Mouse (Mus musculus) kidney, embryonic 16.5 days (tissue): ENCODE measurements around the gene Fez2. TPM values are rescaled to one million over a fixed set of nuclear protein-coding genes. Genes with fewer than 3 reads are reported as not detected.

ENCODE experiments used
- ATAC-seq: fragments of 200-750 bp; cut with Nextera tagmentation; 2 replicates; pipeline ENCODE4 v1.8.0; 2017; ENCODE audit warnings: moderate TSS enrichment; ENCODE audit not compliant: low FRiP score, low TSS enrichment
- H3K27ac ChIP-seq: fragments of 300-500 bp; sonication (generic); 2 replicates; pipeline ENCODE4 v1.5.1; 2014; ENCODE audit warnings: low read length
- H3K27me3 ChIP-seq: fragments of 300-500 bp; sonication (generic); 2 replicates; pipeline ENCODE4 v1.6.1; 2014; ENCODE audit warnings: low read length, control low read depth, mixed read lengths; ENCODE audit not compliant: insufficient read depth
- H3K36me3 ChIP-seq: fragments of 300-500 bp; sonication (generic); 2 replicates; pipeline ENCODE4 v1.6.1; 2014; ENCODE audit warnings: low read length, control low read depth, mixed read lengths; ENCODE audit not compliant: insufficient read depth
- H3K4me1 ChIP-seq: fragments of 300-500 bp; sonication (generic); 2 replicates; pipeline ENCODE4 v1.6.1; 2014; ENCODE audit warnings: low read length, control low read depth, mixed read lengths; ENCODE audit not compliant: insufficient read depth
- H3K4me2 ChIP-seq: fragments of 300-500 bp; sonication (generic); replicated peaks from 2 replicates; pipeline ENCODE4 v1.6.1; 2014; ENCODE audit warnings: low read depth, low read length
- H3K4me3 ChIP-seq: fragments of 300-500 bp; sonication (generic); 2 replicates; pipeline ENCODE4 v1.5.1; 2014; ENCODE audit warnings: mild to moderate bottlenecking, low read length
- H3K9ac ChIP-seq: fragments of 300-500 bp; sonication (generic); replicated peaks from 2 replicates; pipeline ENCODE4 v1.6.1; 2014; ENCODE audit warnings: low read length
- H3K9me3 ChIP-seq: fragments of 300-500 bp; sonication (generic); 2 replicates; pipeline ENCODE4 v1.6.1; 2016; ENCODE audit warnings: low read length, control low read depth
- WGBS: fragments of 180-500 bp; shearing (Covaris S2); extraction: QIAGEN DNeasy Blood & Tissue Kit; methylation state at CpG from one replicate; pipeline ENCODE4 v1.1.7; 2014; 5-methylcytosine and 5-hydroxymethylcytosine counted together
- polyA plus RNA-seq: library from polyadenylated mRNA; unstranded; fragments of >200 nt; fragmentation: Nextera tagmentation; extraction: Ambion mirVana; gene quantifications from 2 replicates; pipeline ENCODE4 v1.2.1, GENCODE M21; 2015

Gene Fez2
- 42.8 TPM in 2 replicates for polyA plus RNA-seq

- H3K27me3 ChIP-seq: no peaks in the 10 kb centered on the region
- H3K36me3 ChIP-seq: no peaks in the 10 kb centered on the region
- peak within 1 kb of the TSS; percentile 88 for H3K9ac ChIP-seq
- no peaks in the 10 kb centered on the region for H3K9me3 ChIP-seq
- peak; percentile 98 for ATAC-seq
- H3K4me3 ChIP-seq: peak within 1 kb of the TSS; percentile 81
- peak within 1 kb of the TSS; percentile 74 for H3K4me2 ChIP-seq
- peak within 1 kb of the TSS; percentile 98 for H3K27ac ChIP-seq
- under 1% methylated on average over 49 of the region's 67 CpGs for WGBS
- peaks cover 11% of the 10 kb centered on the region; the same call in 1 of the 2 replicates for H3K4me1 ChIP-seq
These were observed at the start of gene Fez2 for GRCm38 (mm10) chr17:78417381-78418281. Gene Fez2, minus strand, starts transcription at chr17:78418152.

- 81% methylated on average over 8 of the region's 8 CpGs for WGBS
- no peaks in the 10 kb centered on the region for H3K27me3 ChIP-seq
- H3K4me2 ChIP-seq: no peak overlapping the region
- H3K27ac ChIP-seq: no peak overlapping the region
- no peaks in the 10 kb centered on the region for H3K4me1 ChIP-seq
- no peak for ATAC-seq
- H3K4me3 ChIP-seq: no peak overlapping the region
- H3K9me3 ChIP-seq: no peaks in the 10 kb centered on the region
- no peak overlapping the region for H3K9ac ChIP-seq
- no peaks in the 10 kb centered on the region for H3K36me3 ChIP-seq
These were observed 47.5 kb upstream of the Fez2 start for GRCm38 (mm10) chr17:78465500-78465899.

DNA sequence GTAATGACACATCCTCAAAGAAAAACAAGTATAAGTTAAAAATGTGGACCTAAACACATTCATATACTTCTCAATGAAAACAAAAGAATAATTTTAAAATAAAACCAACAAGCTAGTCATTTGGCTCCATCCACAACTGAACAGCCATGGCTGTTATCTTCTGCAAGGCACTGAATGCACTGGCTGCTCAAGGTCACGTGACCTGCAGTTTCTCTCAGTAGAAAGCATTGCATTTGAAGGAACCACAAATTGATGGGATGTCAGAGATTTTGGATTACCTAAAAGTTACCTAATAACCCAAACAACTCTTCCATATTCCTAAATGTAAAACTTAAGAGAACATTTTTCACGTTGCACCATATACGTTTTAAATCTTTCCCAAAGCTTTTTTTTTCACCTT, 47.1 kb upstream of the Fez2 start:
- H3K4me2 ChIP-seq: no peak overlapping the region
- ATAC-seq: no peak
- H3K4me3 ChIP-seq: no peak overlapping the region
- peaks cover 3% of the 10 kb centered on the region for H3K9me3 ChIP-seq
- H3K27me3 ChIP-seq: no peaks in the 10 kb centered on the region
- H3K27ac ChIP-seq: no peak overlapping the region
- 85% methylated on average over 3 of the region's 3 CpGs for WGBS
- no peak overlapping the region for H3K9ac ChIP-seq
- H3K4me1 ChIP-seq: no peaks in the 10 kb centered on the region
- H3K36me3 ChIP-seq: no peaks in the 10 kb centered on the region

- H3K9ac ChIP-seq: no peak overlapping the region
- H3K4me2 ChIP-seq: no peak overlapping the region
- H3K9me3 ChIP-seq: peaks cover 5% of the 10 kb centered on the region
- ATAC-seq: no peak
- no peak overlapping the region for H3K4me3 ChIP-seq
- H3K4me1 ChIP-seq: no peaks in the 10 kb centered on the region
- no peaks in the 10 kb centered on the region for H3K27me3 ChIP-seq
- WGBS: 83% methylated on average over 8 of the region's 8 CpGs
- H3K27ac ChIP-seq: no peak overlapping the region
- no peaks in the 10 kb centered on the region for H3K36me3 ChIP-seq
These were observed 42.2 kb upstream of the Fez2 start for GRCm38 (mm10) chr17:78460140-78460539.

- Histone ChIP-seq H3K27ac (no peak overlapping the region), H3K27me3 (no peaks in the 10 kb centered on the region), H3K4me1 (peaks cover 11% of the 10 kb centered on the region), H3K9me3 (peaks cover 5% of the 10 kb centered on the region), H3K4me3 (no peak overlapping the region), H3K4me2 (no peak overlapping the region), H3K36me3 (no peaks in the 10 kb centered on the region), H3K9ac (no peak overlapping the region)
- 61% methylated on average over 9 of the region's 9 CpGs for WGBS
- ATAC-seq: no peak
These were observed 37.6 kb upstream of the Fez2 start for GRCm38 (mm10) chr17:78455556-78455955.

DNA sequence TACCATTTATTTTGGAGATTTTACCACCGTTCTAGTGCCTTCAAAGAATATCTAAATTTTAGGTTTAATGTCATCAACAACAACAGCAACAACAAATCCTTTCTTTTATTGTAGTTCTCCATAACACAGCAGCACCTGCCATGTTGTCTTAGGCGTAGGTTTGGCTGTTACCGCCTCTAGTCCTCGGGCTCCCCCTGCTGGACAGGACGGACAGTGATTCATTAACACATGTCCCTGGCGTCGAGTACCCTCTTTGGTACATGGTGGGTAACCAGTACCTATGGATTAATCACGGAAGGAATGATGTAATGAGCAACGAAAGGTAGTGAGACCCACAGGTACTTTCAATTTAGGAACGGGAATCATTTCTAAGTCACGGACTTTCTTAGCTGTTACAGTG, 37.2 kb upstream of the Fez2 start:
- no peak overlapping the region for H3K4me3 ChIP-seq
- H3K9me3 ChIP-seq: peaks cover 3% of the 10 kb centered on the region
- H3K27ac ChIP-seq: no peak overlapping the region
- peak; percentile 60; the same call in 1 of the 2 replicates for ATAC-seq
- H3K9ac ChIP-seq: no peak overlapping the region
- H3K4me1 ChIP-seq: peaks cover 12% of the 10 kb centered on the region
- H3K27me3 ChIP-seq: no peaks in the 10 kb centered on the region
- no peaks in the 10 kb centered on the region for H3K36me3 ChIP-seq
- H3K4me2 ChIP-seq: no peak overlapping the region
- 36% methylated on average over 11 of the region's 11 CpGs for WGBS

- Histone ChIP-seq H3K36me3 (no peaks in the 10 kb centered on the region), H3K4me2 (no peak overlapping the region; the same call in 1 of the 2 replicates), H3K4me1 (peaks cover 14% of the 10 kb centered on the region), H3K27me3 (no peaks in the 10 kb centered on the region), H3K4me3 (no peak overlapping the region), H3K9ac (no peak overlapping the region), H3K27ac (no peak overlapping the region), H3K9me3 (no peaks in the 10 kb centered on the region)
- ATAC-seq: no peak
- WGBS: 67% methylated on average over 21 of the region's 21 CpGs
These were observed 36.4 kb upstream of the Fez2 start for GRCm38 (mm10) chr17:78454189-78454977.

DNA sequence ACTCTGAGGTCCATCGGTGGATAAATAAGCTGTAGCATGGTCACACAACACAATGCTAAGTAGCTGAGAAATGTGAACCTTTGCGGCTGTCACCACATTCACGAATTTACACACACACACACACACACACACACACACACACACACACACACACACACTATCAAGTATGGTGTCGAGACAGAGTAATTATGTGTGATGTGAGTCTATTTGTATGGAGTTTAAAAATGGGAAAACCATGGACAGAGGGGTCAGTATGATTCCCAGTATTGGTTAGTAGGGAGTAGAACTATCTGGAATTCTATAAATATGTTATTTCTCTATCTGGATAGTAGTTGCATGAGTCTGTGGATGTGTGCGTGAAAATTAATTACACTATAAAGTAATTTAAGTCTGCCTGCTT, 35.6 kb upstream of the Fez2 start:
- H3K27ac ChIP-seq: no peak overlapping the region
- no peaks in the 10 kb centered on the region for H3K27me3 ChIP-seq
- WGBS: 86% methylated on average over 5 of the region's 5 CpGs
- H3K4me1 ChIP-seq: peaks cover 15% of the 10 kb centered on the region
- no peaks in the 10 kb centered on the region for H3K36me3 ChIP-seq
- no peak overlapping the region for H3K4me3 ChIP-seq
- no peak overlapping the region for H3K9ac ChIP-seq
- ATAC-seq: no peak
- H3K9me3 ChIP-seq: no peaks in the 10 kb centered on the region
- no peak overlapping the region for H3K4me2 ChIP-seq

DNA sequence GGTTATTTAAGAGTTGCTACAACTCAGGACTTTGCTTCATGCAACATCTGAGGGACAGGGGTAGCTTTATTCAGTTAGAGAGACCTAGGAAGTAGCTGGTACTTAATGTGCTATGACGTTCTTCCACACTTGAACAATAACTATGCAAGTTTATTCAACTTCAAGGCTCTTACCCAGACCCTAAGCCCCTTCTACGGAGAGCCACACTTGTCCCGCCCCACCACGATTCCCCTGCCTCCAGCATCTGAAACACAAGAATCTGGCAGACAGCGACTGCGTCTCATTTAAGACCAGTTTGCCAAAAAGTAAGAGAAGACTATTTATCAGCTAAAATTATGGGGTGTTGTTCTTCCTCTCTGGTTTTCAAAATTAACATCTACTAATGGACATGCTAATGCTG, 33.9 kb upstream of the Fez2 start:
- H3K36me3 ChIP-seq: no peaks in the 10 kb centered on the region
- WGBS: 74% methylated on average over 6 of the region's 6 CpGs
- H3K9me3 ChIP-seq: no peaks in the 10 kb centered on the region
- H3K4me1 ChIP-seq: peaks cover 15% of the 10 kb centered on the region
- H3K9ac ChIP-seq: no peak overlapping the region
- H3K4me3 ChIP-seq: no peak overlapping the region
- no peaks in the 10 kb centered on the region for H3K27me3 ChIP-seq
- H3K27ac ChIP-seq: no peak overlapping the region
- ATAC-seq: no peak
- H3K4me2 ChIP-seq: no peak overlapping the region
